Mouse (Mus musculus) pancreas, adult 10 weeks (tissue): ENCODE results near the gene Phf20. TPM values are rescaled to one million over a fixed set of nuclear protein-coding genes. Genes with fewer than 3 reads are reported as not detected.

Source experiments
- polyA plus RNA-seq: library from polyadenylated mRNA; stranded (reverse); fragments of 350-450 nt; fragmentation: Illumina TruSeq; extraction: RNeasy Lipid Tissue Mini Kit (QIAGEN cat#74804); gene quantifications from one replicate; pipeline ENCODE4 v1.2.3, GENCODE M21; 2015; ENCODE audit warnings: low read depth, low replicate concordance; ENCODE audit not compliant: insufficient read depth

The Phf20 gene
- polyA plus RNA-seq, result 4.7 TPM

GRCm38 (mm10) chr2:156196302-156197128 is at the start of gene Phf20:
Gene Phf20, plus strand, starts transcription at chr2:156196466.

GRCm38 (mm10) chr2:156180094-156180821 is 16.0 kb upstream of the Phf20 start, which contains the start of gene Rbm39:
Gene Rbm39, minus strand, starts transcription at chr2:156180238.

GRCm38 (mm10) chr2:156312297-156312897 is 116.1 kb downstream of the Phf20 start, which contains the start of the genes Cnbd2 and Scand1:
Gene Cnbd2, plus strand, starts transcription at chr2:156312299.
Gene Scand1, minus strand, starts transcription at chr2:156312704.

Other genes starting within 250 kb of the Phf20 start
- 3.5 TPM for gene Cep250, start 240.0 kb upstream of the Phf20 start, polyA plus RNA-seq
- gene 6430550D23Rik, start 188.5 kb upstream of the Phf20 start, polyA plus RNA-seq, result 1.3 TPM
- gene Ergic3, start 188.4 kb upstream of the Phf20 start, polyA plus RNA-seq, result 61.6 TPM
- not detected for gene Fer1l4, start 143.5 kb upstream of the Phf20 start, polyA plus RNA-seq
- gene Spag4, start 131.3 kb upstream of the Phf20 start, polyA plus RNA-seq, result not detected
- 7.9 TPM for gene Cpne1, start 84.5 kb upstream of the Phf20 start, polyA plus RNA-seq
- 2.7 TPM for gene Rbm12, start 84.5 kb upstream of the Phf20 start, polyA plus RNA-seq
- 1.1 TPM for gene Gm28036, start 69.4 kb upstream of the Phf20 start, polyA plus RNA-seq
- 73.2 TPM for gene Romo1, start 52.4 kb upstream of the Phf20 start, polyA plus RNA-seq
- 16.7 TPM for gene Nfs1, start 52.3 kb upstream of the Phf20 start, polyA plus RNA-seq
- 104 TPM for gene Rbm39, start 16.2 kb upstream of the Phf20 start, polyA plus RNA-seq
- gene Cnbd2, start 115.8 kb downstream of the Phf20 start, polyA plus RNA-seq, result not detected
- gene Scand1, start 116.2 kb downstream of the Phf20 start, polyA plus RNA-seq, result 24.9 TPM
- 4.3 TPM for gene Epb41l1, start 224.4 kb downstream of the Phf20 start, polyA plus RNA-seq